Mouse (Mus musculus) retina, postnatal 1 day (tissue): Measurements from ENCODE around the gene Ermard.
"Not testable (repeated sequence)": the region's sequence is repeated elsewhere in the genome, so short reads cannot be mapped to it uniquely, and the experiment has no call there.

ENCODE experiments used
- DNase-seq: peaks from one replicate; pipeline ENCODE4 v3.0.0-alpha.2; 2012

The Ermard gene

DNA sequence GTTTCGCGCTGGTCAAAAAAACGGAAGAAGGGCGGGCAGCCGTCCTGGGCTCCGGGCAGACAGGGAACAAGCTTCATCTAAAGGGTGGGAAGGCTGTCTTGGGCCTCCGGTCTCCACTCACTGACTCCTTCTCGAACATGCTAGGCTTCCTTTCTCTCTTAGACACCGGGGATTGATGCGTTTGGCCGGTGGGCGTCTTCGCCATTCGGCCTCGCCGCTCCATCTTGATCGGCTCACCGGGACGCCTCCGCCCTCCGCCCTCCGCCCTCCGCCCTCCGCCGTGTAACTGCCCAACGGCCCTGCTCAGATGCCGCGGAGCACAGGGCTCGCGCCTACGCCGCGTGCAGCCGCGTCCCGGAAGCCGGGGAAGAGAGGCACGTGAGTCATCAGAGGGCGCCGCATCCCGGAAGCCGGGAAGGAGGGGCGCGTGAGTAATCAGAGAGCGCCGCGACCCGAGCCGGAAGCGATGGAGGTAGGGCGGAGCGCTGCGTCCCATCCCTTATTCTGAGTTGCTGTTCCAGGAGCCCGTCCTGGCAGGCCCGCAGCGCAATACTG lies at the start of gene Ermard, which contains the start of the genes Tcte3 and Gm3448:
Gene Ermard (plus strand): TSS at position 34 of the 555 bp plus-strand sequence.
Gene Tcte3 (minus strand): TSS at position 314 of the 555 bp plus-strand sequence.
Gene Gm3448 (minus strand): TSS at position 363 of the 555 bp plus-strand sequence.
- not testable (repeated sequence) for DNase-seq

DNA sequence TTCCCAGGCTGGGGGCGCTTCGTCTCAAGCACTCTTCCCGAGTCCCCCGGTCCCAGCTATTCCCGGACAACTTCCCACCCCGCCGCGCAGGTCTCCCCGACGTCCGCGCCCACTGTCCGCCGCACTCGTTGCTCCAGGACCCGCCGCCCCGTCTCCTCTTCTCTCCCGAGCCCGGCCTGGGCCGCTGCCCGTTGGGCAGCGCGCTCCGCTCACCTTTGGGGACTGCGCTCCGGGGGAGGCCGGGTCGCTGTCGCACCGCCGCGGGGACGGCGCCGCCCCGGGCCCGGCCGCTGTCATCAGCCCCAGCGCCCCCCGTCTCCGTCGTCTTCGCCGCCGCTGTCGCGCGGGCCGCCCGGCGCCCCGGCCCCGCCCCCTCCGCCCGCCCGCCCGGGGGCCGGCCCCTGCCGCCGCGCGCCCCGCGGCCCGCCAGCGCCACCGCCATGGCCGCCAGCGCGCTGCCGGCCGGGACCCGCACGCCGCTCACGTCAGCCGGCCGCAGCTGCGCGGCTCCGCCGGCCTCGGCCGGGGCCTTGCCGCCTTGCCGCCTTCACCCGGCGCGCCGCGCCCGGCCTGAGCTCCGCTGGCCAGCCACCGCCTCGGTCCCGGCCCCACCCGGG lies 48.4 kb upstream of the Ermard start:
- not testable (repeated sequence) for DNase-seq

DNA sequence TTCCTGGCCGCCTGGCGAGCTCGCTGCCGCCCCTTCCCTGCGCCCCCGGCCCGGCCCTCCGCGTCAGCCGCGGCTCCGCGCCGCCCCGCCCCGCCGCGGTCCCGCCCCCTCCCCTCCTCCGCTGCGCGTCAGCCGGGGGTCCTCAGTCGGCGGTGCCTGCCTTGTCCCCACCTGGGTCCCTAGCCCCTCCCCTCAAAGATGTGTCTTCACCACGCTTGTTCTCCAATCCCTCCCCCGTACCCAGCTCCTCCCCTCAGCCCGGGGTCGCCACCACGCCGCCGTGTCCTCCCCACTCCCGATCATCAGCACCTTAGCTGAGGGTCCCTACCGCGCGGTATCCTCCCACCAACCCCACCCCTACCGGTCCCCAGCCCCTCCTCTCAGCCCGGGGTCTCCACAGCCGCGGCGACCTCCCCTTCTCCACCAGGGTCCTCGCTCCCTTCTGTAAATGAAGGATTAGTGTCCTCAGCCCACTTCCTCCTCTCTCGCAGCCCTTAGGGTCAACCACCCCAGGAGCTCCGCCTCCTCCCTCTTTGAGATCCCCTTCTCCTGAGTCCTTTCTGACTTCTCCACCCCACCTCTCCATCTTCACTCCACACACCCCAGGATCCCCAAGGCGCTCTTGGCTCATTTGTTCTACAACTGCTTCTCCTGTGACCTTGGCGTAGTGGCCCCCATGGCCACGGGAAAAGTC lies 47.7 kb upstream of the Ermard start:
- not testable (repeated sequence) for DNase-seq

DNA sequence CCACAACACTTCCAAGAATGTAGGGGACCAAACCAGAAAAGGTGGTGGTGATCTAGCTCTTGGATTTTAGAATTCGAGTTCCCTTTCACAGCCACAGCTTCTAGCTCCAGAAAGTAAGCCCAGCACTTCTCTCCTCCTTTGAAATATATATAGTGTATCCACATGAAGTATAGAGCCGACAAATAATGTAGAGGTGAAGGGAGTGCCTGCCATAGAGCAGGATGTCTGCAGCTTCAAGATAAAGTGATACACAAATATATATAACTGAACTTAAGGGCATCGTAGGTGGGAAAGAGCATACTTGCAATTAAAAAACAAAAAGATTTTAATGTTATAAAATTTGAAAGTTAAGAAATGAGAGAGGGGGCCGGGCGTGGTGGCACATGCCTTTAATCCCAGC lies 46.9 kb upstream of the Ermard start:
- not testable (repeated sequence) for DNase-seq

DNA sequence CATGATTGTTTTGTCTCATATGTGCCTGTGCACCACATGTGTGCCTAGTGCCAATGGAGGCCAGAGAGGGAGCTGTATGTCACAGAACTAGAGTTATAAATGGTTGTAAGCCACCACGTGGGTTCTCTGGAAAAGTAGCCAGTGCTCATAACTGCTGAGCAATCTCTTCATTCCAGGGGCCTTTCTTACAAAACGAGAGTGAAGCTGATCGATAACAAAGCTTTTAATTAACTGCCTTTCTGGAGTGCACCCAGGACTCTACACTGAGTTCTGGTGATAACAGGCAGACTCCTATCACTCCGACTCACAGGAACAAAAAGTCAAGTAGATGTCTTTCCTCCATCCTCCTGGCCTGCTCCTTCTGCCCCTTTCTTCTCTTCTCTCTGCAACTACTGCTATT lies 41.0 kb upstream of the Ermard start:
- DNase-seq: not testable (repeated sequence)

DNA sequence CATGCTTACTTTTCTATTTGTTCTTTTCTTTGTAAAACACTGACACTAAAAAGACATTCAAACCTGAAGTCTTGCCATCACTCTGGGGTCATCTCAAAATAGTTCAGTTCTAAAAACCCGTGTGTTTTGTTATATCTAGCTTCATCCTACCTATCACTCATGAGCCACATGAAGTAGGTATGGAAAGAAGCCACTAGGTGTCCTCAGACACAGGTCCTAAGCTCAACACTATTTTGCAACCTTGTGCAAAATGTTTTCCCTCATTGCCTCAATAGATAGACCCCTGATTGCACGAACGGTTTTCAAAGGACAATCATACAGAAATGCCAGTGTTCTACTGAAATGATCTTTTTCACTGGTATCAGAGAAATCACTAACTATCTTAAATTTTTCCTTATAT lies 31.9 kb upstream of the Ermard start:
- DNase-seq: not testable (repeated sequence)

DNA sequence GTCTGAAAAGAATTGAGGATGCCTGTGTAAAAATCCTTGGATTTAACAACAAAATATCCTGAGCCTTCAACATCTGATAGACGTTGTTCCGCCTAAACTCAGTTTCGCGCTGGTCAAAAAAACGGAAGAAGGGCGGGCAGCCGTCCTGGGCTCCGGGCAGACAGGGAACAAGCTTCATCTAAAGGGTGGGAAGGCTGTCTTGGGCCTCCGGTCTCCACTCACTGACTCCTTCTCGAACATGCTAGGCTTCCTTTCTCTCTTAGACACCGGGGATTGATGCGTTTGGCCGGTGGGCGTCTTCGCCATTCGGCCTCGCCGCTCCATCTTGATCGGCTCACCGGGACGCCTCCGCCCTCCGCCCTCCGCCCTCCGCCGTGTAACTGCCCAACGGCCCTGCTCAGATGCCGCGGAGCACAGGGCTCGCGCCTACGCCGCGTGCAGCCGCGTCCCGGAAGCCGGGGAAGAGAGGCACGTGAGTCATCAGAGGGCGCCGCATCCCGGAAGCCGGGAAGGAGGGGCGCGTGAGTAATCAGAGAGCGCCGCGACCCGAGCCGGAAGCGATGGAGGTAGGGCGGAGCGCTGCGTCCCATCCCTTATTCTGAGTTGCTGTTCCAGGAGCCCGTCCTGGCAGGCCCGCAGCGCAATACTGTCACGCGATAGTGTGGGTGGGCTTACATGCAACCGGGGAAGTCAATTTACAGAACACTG lies 31.1 kb upstream of the Ermard start, which contains the start of gene Gm3435:
Gene Gm3435 (plus strand): TSS at position 471 of the 708 bp plus-strand sequence.
- DNase-seq: not testable (repeated sequence)

DNA sequence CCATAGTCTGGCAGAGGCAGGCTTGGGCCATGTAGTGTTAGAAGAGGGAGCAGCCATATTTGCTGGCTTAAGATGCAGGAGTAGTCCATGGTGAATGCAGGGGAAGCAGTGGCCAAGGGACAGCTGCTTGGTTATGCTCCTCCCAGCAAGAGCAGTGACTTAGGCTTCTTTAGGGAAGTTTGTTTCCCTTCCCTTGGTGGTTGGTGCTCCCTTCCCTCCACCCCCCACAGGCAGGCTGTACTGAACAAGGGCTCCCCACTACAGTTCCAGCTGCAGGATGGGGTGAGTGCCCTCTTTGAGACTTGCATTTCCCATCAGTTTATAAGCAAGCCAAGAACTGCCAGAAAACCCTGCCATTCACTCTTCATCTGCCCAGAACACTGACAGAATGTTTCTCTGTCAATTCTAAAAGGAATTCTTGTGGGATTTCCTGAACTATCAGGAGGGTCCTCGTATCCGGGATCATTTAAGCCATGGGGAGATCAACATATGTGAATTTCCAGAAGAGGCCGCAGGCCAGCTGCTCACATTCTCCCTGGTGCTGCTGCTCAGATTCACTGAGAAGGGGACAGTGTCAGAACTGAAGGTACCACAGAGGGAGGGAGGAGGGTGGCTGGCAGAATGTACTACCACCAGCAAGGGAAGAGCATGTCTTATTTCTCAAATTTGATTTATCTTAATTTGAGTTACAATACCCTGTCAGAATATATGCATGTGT lies 19.3 kb upstream of the Ermard start:
- not testable (repeated sequence) for DNase-seq

DNA sequence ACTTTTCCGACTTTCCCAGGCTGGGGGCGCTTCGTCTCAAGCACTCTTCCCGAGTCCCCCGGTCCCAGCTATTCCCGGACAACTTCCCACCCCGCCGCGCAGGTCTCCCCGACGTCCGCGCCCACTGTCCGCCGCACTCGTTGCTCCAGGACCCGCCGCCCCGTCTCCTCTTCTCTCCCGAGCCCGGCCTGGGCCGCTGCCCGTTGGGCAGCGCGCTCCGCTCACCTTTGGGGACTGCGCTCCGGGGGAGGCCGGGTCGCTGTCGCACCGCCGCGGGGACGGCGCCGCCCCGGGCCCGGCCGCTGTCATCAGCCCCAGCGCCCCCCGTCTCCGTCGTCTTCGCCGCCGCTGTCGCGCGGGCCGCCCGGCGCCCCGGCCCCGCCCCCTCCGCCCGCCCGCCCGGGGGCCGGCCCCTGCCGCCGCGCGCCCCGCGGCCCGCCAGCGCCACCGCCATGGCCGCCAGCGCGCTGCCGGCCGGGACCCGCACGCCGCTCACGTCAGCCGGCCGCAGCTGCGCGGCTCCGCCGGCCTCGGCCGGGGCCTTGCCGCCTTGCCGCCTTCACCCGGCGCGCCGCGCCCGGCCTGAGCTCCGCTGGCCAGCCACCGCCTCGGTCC lies 17.0 kb upstream of the Ermard start:
- not testable (repeated sequence) for DNase-seq

DNA sequence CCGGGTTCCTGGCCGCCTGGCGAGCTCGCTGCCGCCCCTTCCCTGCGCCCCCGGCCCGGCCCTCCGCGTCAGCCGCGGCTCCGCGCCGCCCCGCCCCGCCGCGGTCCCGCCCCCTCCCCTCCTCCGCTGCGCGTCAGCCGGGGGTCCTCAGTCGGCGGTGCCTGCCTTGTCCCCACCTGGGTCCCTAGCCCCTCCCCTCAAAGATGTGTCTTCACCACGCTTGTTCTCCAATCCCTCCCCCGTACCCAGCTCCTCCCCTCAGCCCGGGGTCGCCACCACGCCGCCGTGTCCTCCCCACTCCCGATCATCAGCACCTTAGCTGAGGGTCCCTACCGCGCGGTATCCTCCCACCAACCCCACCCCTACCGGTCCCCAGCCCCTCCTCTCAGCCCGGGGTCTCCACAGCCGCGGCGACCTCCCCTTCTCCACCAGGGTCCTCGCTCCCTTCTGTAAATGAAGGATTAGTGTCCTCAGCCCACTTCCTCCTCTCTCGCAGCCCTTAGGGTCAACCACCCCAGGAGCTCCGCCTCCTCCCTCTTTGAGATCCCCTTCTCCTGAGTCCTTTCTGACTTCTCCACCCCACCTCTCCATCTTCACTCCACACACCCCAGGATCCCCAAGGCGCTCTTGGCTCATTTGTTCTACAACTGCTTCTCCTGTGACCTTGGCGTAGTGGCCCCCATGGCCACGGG lies 16.4 kb upstream of the Ermard start:
- not testable (repeated sequence) for DNase-seq

DNA sequence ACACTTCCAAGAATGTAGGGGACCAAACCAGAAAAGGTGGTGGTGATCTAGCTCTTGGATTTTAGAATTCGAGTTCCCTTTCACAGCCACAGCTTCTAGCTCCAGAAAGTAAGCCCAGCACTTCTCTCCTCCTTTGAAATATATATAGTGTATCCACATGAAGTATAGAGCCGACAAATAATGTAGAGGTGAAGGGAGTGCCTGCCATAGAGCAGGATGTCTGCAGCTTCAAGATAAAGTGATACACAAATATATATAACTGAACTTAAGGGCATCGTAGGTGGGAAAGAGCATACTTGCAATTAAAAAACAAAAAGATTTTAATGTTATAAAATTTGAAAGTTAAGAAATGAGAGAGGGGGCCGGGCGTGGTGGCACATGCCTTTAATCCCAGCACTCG lies 15.5 kb upstream of the Ermard start:
- not testable (repeated sequence) for DNase-seq

DNA sequence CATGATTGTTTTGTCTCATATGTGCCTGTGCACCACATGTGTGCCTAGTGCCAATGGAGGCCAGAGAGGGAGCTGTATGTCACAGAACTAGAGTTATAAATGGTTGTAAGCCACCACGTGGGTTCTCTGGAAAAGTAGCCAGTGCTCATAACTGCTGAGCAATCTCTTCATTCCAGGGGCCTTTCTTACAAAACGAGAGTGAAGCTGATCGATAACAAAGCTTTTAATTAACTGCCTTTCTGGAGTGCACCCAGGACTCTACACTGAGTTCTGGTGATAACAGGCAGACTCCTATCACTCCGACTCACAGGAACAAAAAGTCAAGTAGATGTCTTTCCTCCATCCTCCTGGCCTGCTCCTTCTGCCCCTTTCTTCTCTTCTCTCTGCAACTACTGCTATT lies 9.6 kb upstream of the Ermard start:
- not testable (repeated sequence) for DNase-seq

DNA sequence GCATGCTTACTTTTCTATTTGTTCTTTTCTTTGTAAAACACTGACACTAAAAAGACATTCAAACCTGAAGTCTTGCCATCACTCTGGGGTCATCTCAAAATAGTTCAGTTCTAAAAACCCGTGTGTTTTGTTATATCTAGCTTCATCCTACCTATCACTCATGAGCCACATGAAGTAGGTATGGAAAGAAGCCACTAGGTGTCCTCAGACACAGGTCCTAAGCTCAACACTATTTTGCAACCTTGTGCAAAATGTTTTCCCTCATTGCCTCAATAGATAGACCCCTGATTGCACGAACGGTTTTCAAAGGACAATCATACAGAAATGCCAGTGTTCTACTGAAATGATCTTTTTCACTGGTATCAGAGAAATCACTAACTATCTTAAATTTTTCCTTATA lies 553 bp upstream of the Ermard start:
- DNase-seq: not testable (repeated sequence)

DNA sequence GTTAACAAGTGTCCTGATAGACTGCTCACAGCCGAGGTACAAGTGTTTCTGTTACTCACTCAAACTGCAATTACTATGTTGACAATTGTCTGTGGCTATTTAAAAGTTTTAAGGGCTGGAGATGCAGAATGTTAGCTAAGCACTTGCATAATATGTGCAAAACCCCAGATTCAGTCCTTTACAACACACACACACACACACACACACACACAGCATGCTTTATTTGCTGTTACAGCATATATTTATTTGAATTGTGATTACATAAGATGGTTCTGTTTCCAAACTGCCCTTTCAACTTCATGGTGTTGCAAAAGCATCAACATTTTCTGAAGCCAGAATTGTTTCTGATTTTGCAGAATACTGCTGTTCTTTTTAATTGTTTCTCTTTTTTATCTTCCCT lies 9.3 kb downstream of the Ermard start:
- not testable (repeated sequence) for DNase-seq

DNA sequence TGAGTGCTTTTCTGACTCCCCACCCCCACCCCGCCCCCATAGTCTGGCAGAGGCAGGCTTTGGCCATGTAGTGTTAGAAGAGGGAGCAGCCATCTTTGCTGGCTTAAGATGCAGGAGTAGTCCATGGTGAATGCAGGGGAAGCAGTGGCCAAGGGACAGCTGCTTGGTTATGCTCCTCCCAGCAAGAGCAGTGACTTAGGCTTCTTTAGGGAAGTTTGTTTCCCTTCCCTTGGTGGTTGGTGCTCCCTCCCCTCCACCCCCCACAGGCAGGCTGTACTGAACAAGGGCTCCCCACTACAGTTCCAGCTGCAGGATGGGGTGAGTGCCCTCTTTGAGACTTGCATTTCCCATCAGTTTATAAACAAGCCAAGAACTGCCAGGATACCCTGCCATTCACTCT lies 11.8 kb downstream of the Ermard start:
- DNase-seq: not testable (repeated sequence)

DNA sequence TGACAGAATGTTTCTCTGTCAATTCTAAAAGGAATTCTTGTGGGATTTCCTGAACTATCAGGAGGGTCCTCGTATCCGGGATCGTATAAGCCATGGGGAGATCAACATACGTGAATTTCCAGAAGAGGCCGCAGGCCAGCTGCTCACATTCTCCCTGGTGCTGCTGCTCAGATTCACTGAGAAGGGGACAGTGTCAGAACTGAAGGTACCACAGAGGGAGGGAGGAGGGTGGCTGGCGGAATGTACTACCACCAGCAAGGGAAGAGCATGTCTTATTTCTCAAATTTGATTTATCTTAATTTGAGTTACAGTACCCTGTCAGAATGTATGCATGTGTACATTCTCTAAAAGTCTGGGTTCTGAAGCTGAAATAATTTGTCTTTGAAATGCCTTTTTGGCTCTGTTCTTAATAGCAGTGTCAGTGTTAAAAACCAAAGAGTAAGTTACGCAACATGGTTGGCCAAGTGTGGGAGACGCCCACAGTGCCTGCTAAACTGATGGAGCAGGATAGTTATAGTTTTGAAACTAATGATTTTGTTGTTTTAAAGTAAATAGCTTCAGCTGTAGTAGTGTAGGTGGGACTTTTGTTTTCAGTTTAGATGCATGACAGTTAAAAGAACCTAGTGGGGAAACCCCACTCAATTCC lies 12.3 kb downstream of the Ermard start:
- not testable (repeated sequence) for DNase-seq

DNA sequence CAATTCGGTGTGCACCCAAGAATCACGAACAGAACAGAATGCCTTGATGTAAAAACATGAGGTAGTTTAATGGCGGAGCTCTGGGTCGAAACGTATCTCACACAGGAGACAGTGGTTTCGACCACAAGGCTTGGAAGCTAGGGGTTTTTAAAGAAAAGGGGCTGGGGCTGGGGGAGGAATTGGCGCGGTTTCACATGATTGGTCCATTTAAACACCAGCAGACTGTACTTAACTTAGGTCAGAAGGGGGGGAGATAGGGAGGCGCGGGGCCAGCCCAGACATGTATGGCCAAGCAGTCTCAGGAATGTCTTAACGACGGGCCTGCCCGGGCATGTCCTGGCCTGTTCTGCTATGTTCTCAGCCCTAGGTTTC lies 12.8 kb downstream of the Ermard start:
- not testable (repeated sequence) for DNase-seq

DNA sequence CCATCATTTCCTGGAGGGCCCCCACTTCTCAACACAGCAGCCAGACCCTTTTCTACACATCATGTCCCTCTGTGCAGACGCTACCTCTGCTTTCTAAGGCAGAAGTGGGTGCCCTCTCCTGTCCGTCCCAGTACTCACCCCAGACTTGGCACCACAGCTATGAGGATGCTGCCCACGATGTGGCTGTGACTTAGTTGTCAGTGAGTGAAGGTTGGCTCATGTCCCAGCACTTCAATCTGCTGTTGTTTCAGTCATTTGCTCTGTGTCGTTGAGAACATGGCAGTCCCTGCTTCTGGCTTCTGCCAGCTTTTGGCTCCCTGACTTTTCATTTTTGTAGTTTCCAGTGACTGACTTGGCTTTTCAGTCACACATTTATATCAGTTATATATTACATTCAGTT lies 14.9 kb downstream of the Ermard start:
- DNase-seq: no peak

DNA sequence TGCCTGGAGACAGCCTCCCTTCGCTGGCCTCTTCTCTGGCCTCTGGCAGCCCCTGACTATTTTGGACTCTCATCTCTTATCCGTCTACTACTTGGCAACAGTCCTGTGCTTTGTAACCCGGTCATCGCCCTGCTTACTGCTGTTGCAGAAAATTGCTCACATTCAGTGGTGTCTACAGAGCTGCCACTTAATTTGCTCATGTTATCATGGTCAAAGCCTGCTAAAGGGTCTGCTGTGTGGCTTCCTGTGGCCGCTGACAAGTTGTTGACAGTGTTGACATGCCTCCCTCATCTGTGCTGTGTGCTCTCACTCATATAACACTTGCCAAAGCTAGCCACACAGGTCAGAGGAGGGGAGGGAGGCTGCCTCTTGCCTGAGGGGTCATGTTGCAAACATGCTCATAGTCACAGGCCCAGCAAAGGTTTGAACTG lies 17.2 kb downstream of the Ermard start:
- no peak for DNase-seq

DNA sequence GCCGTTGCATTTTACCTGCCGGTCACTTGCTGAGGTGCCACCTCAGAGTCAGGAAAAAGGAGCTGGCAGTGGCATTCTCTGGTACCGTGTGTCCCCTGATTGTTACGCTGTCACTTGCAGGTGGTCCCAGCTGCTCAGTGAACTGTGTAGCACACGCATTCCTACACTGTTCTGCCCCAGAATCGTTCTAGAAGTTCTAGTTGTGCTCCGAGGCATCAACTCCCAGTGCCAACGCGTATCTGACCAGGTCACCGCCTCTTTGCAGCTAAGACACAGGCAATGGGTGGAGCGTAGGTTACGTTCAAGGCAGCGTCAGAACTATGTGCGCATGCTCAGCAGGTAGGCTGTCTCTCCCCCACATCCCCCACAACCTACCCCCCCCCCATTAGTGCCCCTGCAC lies 18.6 kb downstream of the Ermard start:
- DNase-seq: no peak

DNA sequence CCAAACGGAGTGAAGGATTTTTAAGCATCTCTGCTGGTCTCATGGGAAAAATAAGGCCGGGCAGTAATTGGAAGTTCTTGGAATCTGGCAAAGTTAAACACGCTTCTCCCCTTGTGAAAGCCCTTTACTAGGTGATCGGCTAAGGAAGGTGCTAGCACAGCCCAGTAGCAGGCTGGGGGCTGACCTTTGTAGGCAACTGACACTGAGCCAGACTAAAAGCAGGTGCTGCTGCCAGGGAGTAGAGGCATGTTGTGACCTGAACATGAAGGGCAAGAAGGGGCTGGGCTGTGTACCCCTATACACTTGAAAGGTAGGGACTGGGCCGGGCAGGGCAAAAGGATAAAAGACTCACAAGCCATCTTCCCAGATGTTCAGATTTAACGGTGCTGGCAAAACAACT lies 19.3 kb downstream of the Ermard start:
- DNase-seq: no peak
